Mouse (Mus musculus): ENCODE results near the gene Selenbp2. TPM values are rescaled to one million over a fixed set of nuclear protein-coding genes. Genes with fewer than 3 reads are reported as not detected.
"Not testable (repeated sequence)": the region's sequence is repeated elsewhere in the genome, so short reads cannot be mapped to it uniquely, and the experiment has no call there.

Gene Selenbp2
- total RNA-seq (2014; rRNA removed), result 57.4 and 86.2 TPM in 2 replicates
- polyA plus RNA-seq (2012; rRNA removed), result 24.5 and 148 TPM in 2 replicates

- 6% methylated on average over 5 of the region's 5 CpGs for WGBS
- DNase-seq (ENCODE audit: extremely low read depth, low read depth, low spot score), result peak; percentile 65
Observed at GRCm38 (mm10) chr3:94693329-94693825, at the start of gene Selenbp2. Gene Selenbp2, plus strand, starts transcription at chr3:94693556.

GRCm38 (mm10) chr3:94648755-94649590 is 44.4 kb upstream of the Selenbp2 start:
- H3K9ac ChIP-seq (ENCODE audit: low read depth, low read length), result no peak overlapping the region
- peak; percentile 17 for DNase-seq (ENCODE audit: extremely low read depth, low read depth, low spot score)
- peaks cover 5% of the 10 kb centered on the region for H3K4me1 ChIP-seq (ENCODE audit: control insufficient read depth, insufficient read depth, low read length)
- 48% methylated on average over 6 of the region's 6 CpGs for WGBS
- H3K27me3 ChIP-seq (ENCODE audit: control insufficient read depth, insufficient read depth, low read length), result no peaks in the 10 kb centered on the region
- no peak overlapping the region; the same call in 1 of the 2 replicates for H3K27ac ChIP-seq (replicated peaks; ENCODE audit: insufficient read depth, low read depth, low read length)
- no peak overlapping the region for H3K4me3 ChIP-seq (ENCODE audit: insufficient read depth, low read depth, low read length)
- no peak for TF ChIP-seq POLR2A (IDR thresholded peaks at IDR 0.05; ENCODE audit: extremely low read depth, insufficient read depth, low read length)
- H3K79me2 ChIP-seq (ENCODE audit: control insufficient read depth, insufficient read depth, low read length), result peaks cover 4% of the 10 kb centered on the region; the same call in 1 of the 2 replicates
- H3K36me3 ChIP-seq (ENCODE audit: control insufficient read depth, insufficient read depth, low read length), result no peaks in the 10 kb centered on the region

More at GRCm38 (mm10) chr3:94693329-94693825, at the start of gene Selenbp2:
- Histone ChIP-seq H3K27me3 (ENCODE audit: control insufficient read depth, insufficient read depth, low read length) (no peaks in the 10 kb centered on the region), H3K4me3 (ENCODE audit: insufficient read depth, low read depth, low read length) (peak within 1 kb of the TSS; percentile 37), H3K4me1 (ENCODE audit: control insufficient read depth, insufficient read depth, low read length) (peaks cover 24% of the 10 kb centered on the region), H3K27ac (replicated peaks; ENCODE audit: insufficient read depth, low read depth, low read length) (peak within 1 kb of the TSS; percentile 77), H3K9ac (ENCODE audit: low read depth, low read length) (peak within 1 kb of the TSS; percentile 71), H3K79me2 (ENCODE audit: control insufficient read depth, insufficient read depth, low read length) (no peaks in the 10 kb centered on the region), H3K36me3 (ENCODE audit: control insufficient read depth, insufficient read depth, low read length) (peaks cover 6% of the 10 kb centered on the region)
- TF ChIP-seq CTCF (IDR thresholded peaks at IDR 0.05; ENCODE audit: low read depth, low read length) (no peak), POLR2A (IDR thresholded peaks at IDR 0.05; ENCODE audit: extremely low read depth, insufficient read depth, low read length) (peak; percentile 81)

GRCm38 (mm10) chr3:94650409-94650808 is 42.9 kb upstream of the Selenbp2 start:
- no peaks in the 10 kb centered on the region for H3K36me3 ChIP-seq (ENCODE audit: control insufficient read depth, insufficient read depth, low read length)
- no peaks in the 10 kb centered on the region for H3K27me3 ChIP-seq (ENCODE audit: control insufficient read depth, insufficient read depth, low read length)
- 79% methylated on average over 7 of the region's 7 CpGs for WGBS
- TF ChIP-seq CTCF (IDR thresholded peaks at IDR 0.05; ENCODE audit: low read depth, low read length) (no peak), POLR2A (IDR thresholded peaks at IDR 0.05; ENCODE audit: extremely low read depth, insufficient read depth, low read length) (no peak)
- peaks cover 5% of the 10 kb centered on the region for H3K4me1 ChIP-seq (ENCODE audit: control insufficient read depth, insufficient read depth, low read length)
- H3K9ac ChIP-seq (ENCODE audit: low read depth, low read length), result no peak overlapping the region
- no peak overlapping the region for H3K4me3 ChIP-seq (ENCODE audit: insufficient read depth, low read depth, low read length)
- H3K27ac ChIP-seq (replicated peaks; ENCODE audit: insufficient read depth, low read depth, low read length), result no peak overlapping the region
- H3K79me2 ChIP-seq (ENCODE audit: control insufficient read depth, insufficient read depth, low read length), result peaks cover 4% of the 10 kb centered on the region; the same call in 1 of the 2 replicates
- DNase-seq (ENCODE audit: extremely low read depth, low read depth, low spot score), result no peak

GRCm38 (mm10) chr3:94653967-94654366 is 39.4 kb upstream of the Selenbp2 start:
- WGBS, result 30% methylated on average over 1 of the region's 1 CpGs
- H3K4me1 ChIP-seq (ENCODE audit: control insufficient read depth, insufficient read depth, low read length); H3K9ac ChIP-seq (ENCODE audit: low read depth, low read length); H3K27me3 ChIP-seq (ENCODE audit: control insufficient read depth, insufficient read depth, low read length); H3K4me3 ChIP-seq (ENCODE audit: insufficient read depth, low read depth, low read length); H3K79me2 ChIP-seq (ENCODE audit: control insufficient read depth, insufficient read depth, low read length); H3K36me3 ChIP-seq (ENCODE audit: control insufficient read depth, insufficient read depth, low read length); H3K27ac ChIP-seq (replicated peaks; ENCODE audit: insufficient read depth, low read depth, low read length): not testable (repeated sequence)
- peak; percentile 17 for DNase-seq (ENCODE audit: extremely low read depth, low read depth, low spot score)

- H3K4me1 ChIP-seq (ENCODE audit: control insufficient read depth, insufficient read depth, low read length); H3K79me2 ChIP-seq (ENCODE audit: control insufficient read depth, insufficient read depth, low read length); H3K27me3 ChIP-seq (ENCODE audit: control insufficient read depth, insufficient read depth, low read length); H3K36me3 ChIP-seq (ENCODE audit: control insufficient read depth, insufficient read depth, low read length); H3K27ac ChIP-seq (replicated peaks; ENCODE audit: insufficient read depth, low read depth, low read length); DNase-seq (ENCODE audit: extremely low read depth, low read depth, low spot score): not testable (repeated sequence)
- 4% methylated on average over 23 of the region's 47 CpGs for WGBS
- Histone ChIP-seq H3K9ac (ENCODE audit: low read depth, low read length) (peak overlapping the region; percentile 55), H3K4me3 (ENCODE audit: insufficient read depth, low read depth, low read length) (peak overlapping the region; percentile 57)
Observed at GRCm38 (mm10) chr3:94657852-94658739, 35.3 kb upstream of the Selenbp2 start.

- H3K27ac ChIP-seq (replicated peaks; ENCODE audit: insufficient read depth, low read depth, low read length); H3K4me1 ChIP-seq (ENCODE audit: control insufficient read depth, insufficient read depth, low read length); DNase-seq (ENCODE audit: extremely low read depth, low read depth, low spot score): not testable (repeated sequence)
Observed at GRCm38 (mm10) chr3:94658740-94659095, 34.6 kb upstream of the Selenbp2 start, which contains the start of gene Tuft1. Gene Tuft1, minus strand, starts transcription at chr3:94658872.

GRCm38 (mm10) chr3:94659142-94659748 is 34.1 kb upstream of the Selenbp2 start:
- not testable (repeated sequence) for H3K4me1 ChIP-seq (ENCODE audit: control insufficient read depth, insufficient read depth, low read length); H3K27ac ChIP-seq (replicated peaks; ENCODE audit: insufficient read depth, low read depth, low read length); H3K9ac ChIP-seq (ENCODE audit: low read depth, low read length); H3K27me3 ChIP-seq (ENCODE audit: control insufficient read depth, insufficient read depth, low read length); H3K36me3 ChIP-seq (ENCODE audit: control insufficient read depth, insufficient read depth, low read length); H3K4me3 ChIP-seq (ENCODE audit: insufficient read depth, low read depth, low read length); H3K79me2 ChIP-seq (ENCODE audit: control insufficient read depth, insufficient read depth, low read length)
- DNase-seq (ENCODE audit: extremely low read depth, low read depth, low spot score), result peak; percentile 73
- 17% methylated on average over 8 of the region's 10 CpGs for WGBS

More at GRCm38 (mm10) chr3:94658740-94659095, 34.6 kb upstream of the Selenbp2 start, which contains the start of gene Tuft1:
- WGBS, result 0% methylated on average over 21 of the region's 33 CpGs
- H3K79me2 ChIP-seq (ENCODE audit: control insufficient read depth, insufficient read depth, low read length); H3K36me3 ChIP-seq (ENCODE audit: control insufficient read depth, insufficient read depth, low read length); H3K27me3 ChIP-seq (ENCODE audit: control insufficient read depth, insufficient read depth, low read length): not testable (repeated sequence)
- peak within 1 kb of the TSS; percentile 55 for H3K9ac ChIP-seq (ENCODE audit: low read depth, low read length)
- H3K4me3 ChIP-seq (ENCODE audit: insufficient read depth, low read depth, low read length), result peak within 1 kb of the TSS; percentile 57

GRCm38 (mm10) chr3:94660841-94661240 is 32.5 kb upstream of the Selenbp2 start:
- not testable (repeated sequence) for H3K27me3 ChIP-seq (ENCODE audit: control insufficient read depth, insufficient read depth, low read length); H3K9ac ChIP-seq (ENCODE audit: low read depth, low read length); H3K4me3 ChIP-seq (ENCODE audit: insufficient read depth, low read depth, low read length); H3K27ac ChIP-seq (replicated peaks; ENCODE audit: insufficient read depth, low read depth, low read length); H3K4me1 ChIP-seq (ENCODE audit: control insufficient read depth, insufficient read depth, low read length); H3K36me3 ChIP-seq (ENCODE audit: control insufficient read depth, insufficient read depth, low read length); DNase-seq (ENCODE audit: extremely low read depth, low read depth, low spot score); H3K79me2 ChIP-seq (ENCODE audit: control insufficient read depth, insufficient read depth, low read length)
- WGBS, result 96% methylated on average over 2 of the region's 2 CpGs

All from liver, adult 2 months (tissue).